Mouse (Mus musculus) megakaryocyte, embryonic 14.5 days (primary cell): ENCODE measurements around the gene Yars.

Experiments used
- FLI1 ChIP-seq: IDR thresholded peaks from 2 replicates; pipeline ENCODE4 v1.6.1; 2012; ENCODE audit warnings: low read length, inconsistent platforms, mixed read lengths
- GATA1 ChIP-seq: IDR thresholded peaks from 3 replicates; pipeline ENCODE4 v1.6.1; 2012; ENCODE audit warnings: mixed read lengths, low read length, inconsistent platforms, borderline replicate concordance

DNA sequence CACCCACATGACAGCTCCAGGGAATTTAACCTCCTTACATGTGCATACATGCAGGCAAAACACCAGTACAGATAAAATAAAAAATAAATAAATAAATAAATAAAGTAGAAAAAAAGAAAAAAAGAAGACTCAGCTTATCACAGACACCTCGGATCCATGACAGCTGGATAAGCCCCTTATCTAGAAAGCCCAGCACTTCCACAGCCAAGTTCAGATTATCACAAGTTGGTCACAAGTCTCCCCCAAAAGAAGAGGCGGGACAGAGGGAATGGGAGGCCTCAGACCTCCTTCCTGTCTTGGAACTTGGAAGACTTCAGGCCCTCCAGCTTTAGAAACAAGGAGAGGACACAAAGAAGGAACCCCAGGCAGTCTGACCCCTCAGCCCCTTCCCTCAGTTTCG is 45.6 kb downstream of the Yars start:
- no peak for TF ChIP-seq GATA1
- no peak for TF ChIP-seq FLI1
